Mouse (Mus musculus): ENCODE measurements around the gene Fam118b. TPM values are rescaled to one million over a fixed set of nuclear protein-coding genes. Genes with fewer than 3 reads are reported as not detected.

The Fam118b gene
- total RNA-seq, 2 experiments from 2014 or later, result 10.5 to 11.0 TPM

- ATAC-seq (replicated peaks; ENCODE audit: low FRiP score, poor library complexity, severe bottlenecking), result peak; percentile 47
Measured at GRCm38 (mm10) chr9:35267976-35268715, 541 bp upstream of the Fam118b start.

DNA sequence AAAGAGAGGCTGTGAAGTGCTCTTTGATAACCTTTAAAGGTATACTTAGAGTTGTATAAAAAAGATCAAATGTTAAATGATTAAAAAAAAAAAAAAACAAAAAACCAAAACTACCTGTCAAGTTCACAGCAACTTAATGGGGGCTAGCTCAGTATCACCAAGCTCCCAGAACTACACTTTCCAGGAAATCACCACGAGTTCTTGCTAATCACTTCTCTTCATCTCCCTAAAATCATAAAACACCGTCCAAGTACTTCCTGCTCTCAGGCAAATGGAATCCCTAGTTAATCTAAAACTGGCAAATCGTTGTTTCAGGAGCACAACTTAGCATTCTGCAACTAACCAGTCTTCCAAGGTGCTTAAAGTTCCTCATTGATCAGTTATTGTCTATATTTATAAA is 3.1 kb downstream of the Fam118b start:
- no peak for ATAC-seq (replicated peaks; ENCODE audit: low FRiP score, poor library complexity, severe bottlenecking)

GRCm38 (mm10) chr9:35263431-35263830 is 4.2 kb downstream of the Fam118b start:
- no peak for ATAC-seq (replicated peaks; ENCODE audit: low FRiP score, poor library complexity, severe bottlenecking)

- no peak for ATAC-seq (replicated peaks; ENCODE audit: low FRiP score, poor library complexity, severe bottlenecking)
Measured at GRCm38 (mm10) chr9:35262418-35262817, 5.2 kb downstream of the Fam118b start.

DNA sequence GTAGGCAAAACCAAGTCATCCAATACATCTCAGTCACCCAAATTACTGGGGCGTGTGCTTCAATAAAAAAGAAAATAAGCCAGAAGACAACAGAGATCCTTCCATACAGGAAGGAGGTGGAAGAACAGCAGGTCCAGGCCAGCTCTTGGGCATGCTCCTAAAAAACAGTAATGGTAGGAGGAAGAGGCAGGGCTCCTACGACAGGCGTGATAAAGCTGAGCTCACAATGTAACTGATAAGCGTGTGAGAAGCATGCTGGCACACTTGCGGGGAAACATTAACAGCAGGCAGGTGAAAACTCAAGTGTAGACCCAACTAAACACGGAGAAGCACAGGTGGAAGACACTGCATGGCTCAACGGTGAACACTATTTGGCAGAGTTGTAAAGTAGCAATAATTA is 10.2 kb downstream of the Fam118b start:
- no peak for ATAC-seq (replicated peaks; ENCODE audit: low FRiP score, poor library complexity, severe bottlenecking)

DNA sequence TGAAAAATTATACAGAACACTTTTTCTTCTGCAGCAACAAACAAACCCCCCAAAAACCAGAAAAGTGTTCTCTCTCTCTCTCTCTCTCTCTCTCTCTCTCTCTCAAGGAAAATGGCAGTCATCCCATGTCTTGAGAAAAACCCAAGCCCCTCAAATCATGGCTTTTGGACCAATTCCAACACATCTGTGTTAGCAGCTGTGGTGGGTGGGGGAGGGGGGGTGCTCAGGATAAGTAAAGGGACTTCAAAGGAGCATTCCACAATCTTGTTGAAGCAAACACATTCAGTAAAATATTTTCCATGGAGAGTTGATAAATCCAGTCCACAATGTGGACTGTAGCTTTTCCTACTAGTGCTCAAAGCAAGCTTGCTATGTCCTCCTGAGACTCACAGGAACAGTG is 18.1 kb downstream of the Fam118b start:
- no peak for ATAC-seq (replicated peaks; ENCODE audit: low FRiP score, poor library complexity, severe bottlenecking)

- ATAC-seq (replicated peaks; ENCODE audit: low FRiP score, poor library complexity, severe bottlenecking), result no peak
Measured at GRCm38 (mm10) chr9:35247405-35247804, 20.2 kb downstream of the Fam118b start.

DNA sequence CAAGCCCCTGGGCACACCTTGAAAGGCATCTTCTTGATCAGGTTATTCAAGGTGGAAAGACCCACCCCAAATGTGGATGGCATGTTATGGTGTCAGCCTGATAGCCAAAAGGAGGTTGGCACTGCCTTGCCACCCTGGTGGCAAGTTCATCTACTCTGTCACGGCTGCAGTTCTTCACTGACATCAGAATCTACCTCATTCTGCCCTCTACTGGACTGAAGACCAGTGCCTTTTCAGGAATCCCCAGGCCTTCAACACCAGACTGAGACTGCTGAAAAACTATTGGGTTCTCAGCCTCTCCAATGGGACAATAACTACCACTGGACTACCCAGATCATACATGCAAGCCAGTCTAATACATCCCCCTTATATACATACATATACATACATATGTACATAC is 27.9 kb downstream of the Fam118b start:
- no peak for ATAC-seq (replicated peaks; ENCODE audit: low FRiP score, poor library complexity, severe bottlenecking)

- no peak for ATAC-seq (replicated peaks; ENCODE audit: low FRiP score, poor library complexity, severe bottlenecking)
Measured at GRCm38 (mm10) chr9:35238915-35239571, 28.6 kb downstream of the Fam118b start.

DNA sequence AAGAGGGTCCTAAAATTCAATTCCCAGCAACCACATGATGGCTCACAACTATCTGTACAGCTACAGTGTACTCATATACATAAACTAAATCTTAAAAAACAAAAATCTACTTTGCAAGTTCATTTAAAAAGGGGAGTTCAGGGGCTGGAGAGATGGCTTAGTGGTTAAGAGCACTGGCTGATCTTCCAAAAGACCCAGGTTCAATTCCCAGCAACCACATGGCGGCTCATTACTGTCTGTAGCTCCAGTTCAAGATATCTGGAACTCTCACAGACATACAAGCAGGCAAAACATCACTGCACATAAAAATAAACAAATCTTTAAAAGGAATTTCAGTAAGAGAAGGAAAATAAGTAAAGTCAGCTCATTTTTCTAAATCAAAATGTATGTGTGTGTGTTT is 29.2 kb downstream of the Fam118b start:
- ATAC-seq (replicated peaks; ENCODE audit: low FRiP score, poor library complexity, severe bottlenecking), result no peak

GRCm38 (mm10) chr9:35235996-35236395 is 31.6 kb downstream of the Fam118b start:
- no peak for ATAC-seq (replicated peaks; ENCODE audit: low FRiP score, poor library complexity, severe bottlenecking)

GRCm38 (mm10) chr9:35228671-35229070 is 38.9 kb downstream of the Fam118b start:
- no peak for ATAC-seq (replicated peaks; ENCODE audit: low FRiP score, poor library complexity, severe bottlenecking)

DNA sequence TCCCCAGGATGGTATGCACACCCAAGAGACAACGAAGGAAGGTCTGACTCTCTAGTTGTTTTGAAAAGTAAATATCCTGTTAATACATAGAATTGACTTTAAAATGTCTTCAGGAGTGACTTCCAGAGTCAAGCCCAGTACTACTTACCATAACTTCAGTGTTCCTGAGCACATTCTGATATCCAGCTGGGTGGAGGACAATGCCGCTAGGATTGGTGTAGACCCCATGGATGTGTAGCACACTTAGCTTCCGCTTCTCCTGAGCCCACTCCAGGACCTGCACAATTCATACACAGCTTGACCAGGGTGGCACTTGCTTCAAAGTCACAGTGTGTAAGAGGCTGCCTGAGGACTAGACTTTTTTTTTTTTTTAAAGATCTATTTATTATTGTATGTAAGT is 44.1 kb downstream of the Fam118b start:
- no peak for ATAC-seq (replicated peaks; ENCODE audit: low FRiP score, poor library complexity, severe bottlenecking)

GRCm38 (mm10) chr9:35217963-35218362 is 49.6 kb downstream of the Fam118b start:
- ATAC-seq (replicated peaks; ENCODE audit: low FRiP score, poor library complexity, severe bottlenecking), result no peak

GRCm38 (mm10) chr9:35211573-35212511 is 55.8 kb downstream of the Fam118b start:
- ATAC-seq (replicated peaks; ENCODE audit: low FRiP score, poor library complexity, severe bottlenecking), result no peak

DNA sequence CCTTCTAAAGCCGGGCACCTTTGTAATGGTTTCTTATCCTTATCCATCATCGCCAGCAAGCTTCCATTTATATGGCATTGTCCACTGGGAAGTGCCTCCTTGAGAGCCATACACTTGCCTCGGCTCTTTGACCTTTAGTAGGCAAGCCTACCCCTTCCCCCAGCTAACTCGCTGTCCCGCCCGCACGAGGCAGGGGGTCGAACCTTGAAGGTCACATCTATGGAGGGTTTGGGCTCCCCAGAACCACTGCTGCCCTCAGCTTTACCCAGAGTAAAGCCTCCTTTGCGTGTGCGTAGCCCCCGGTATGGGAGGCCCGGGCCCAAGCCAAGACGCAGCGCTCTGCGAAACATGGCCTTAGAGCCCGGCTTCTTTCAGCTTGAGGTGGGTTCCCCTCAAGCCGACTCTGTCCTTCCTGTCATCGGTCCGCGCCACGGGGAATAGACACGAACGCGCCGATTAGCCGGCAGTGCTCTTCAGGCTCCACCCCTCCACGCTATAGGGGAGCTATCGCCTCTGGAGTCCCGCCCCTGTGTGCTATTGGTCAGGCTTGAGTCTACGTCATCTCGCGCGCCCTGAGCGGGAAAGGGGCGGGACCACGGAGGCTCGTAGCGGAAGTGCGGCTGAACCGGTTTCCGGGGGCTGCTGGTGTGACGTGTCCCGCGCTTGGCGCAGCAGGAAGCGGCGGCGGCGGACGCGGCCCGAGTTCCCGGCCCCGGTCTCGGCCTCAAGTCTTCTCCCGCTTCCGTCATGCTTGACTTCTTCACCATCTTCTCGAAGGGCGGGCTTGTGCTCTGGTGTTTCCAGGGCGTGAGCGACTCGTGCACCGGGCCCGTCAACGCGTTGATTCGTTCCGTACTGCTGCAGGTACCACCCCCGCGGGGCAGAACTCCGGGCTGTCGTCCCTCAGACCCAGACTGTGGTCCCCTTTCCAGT is 56.8 kb downstream of the Fam118b start, which contains the start of gene Foxred1:
TSS of gene Foxred1 (minus strand) at position 514 of the 933 bp plus-strand sequence.
- ATAC-seq (replicated peaks; ENCODE audit: low FRiP score, poor library complexity, severe bottlenecking), result peak; percentile 97

GRCm38 (mm10) chr9:35204421-35204820 is 63.2 kb downstream of the Fam118b start:
- ATAC-seq (replicated peaks; ENCODE audit: low FRiP score, poor library complexity, severe bottlenecking), result no peak

GRCm38 (mm10) chr9:35203536-35203935 is 64.1 kb downstream of the Fam118b start:
- ATAC-seq (replicated peaks; ENCODE audit: low FRiP score, poor library complexity, severe bottlenecking), result no peak

DNA sequence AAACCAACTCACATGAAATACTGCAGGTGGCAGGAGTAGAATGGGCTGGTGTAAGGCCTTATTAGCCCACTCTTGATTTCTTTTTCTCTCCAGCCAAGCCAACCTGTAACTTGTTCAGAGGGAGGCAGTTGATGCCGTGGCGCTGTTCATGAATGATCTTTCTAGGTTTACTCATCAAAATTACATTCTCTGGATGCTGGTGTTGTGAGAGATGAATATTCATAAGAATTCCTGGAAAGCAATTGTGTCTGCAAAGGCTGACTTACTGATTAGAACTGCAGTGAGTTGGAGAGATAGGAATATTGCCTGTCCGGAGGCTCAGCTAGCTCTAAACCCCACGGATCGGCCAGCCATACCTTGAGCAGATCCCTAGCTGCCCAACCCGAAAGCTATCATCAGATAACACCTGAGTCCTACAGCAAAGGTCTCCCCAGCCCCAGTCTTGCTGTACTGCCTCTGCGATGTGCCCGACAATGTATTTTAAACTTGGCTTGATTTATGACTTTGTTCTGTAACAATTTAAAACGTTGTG is 67.0 kb downstream of the Fam118b start:
- peak; percentile 48 for ATAC-seq (replicated peaks; ENCODE audit: low FRiP score, poor library complexity, severe bottlenecking)
